Mouse (Mus musculus): ENCODE results near the gene Mbd3. TPM values are rescaled to one million over a fixed set of nuclear protein-coding genes. Genes with fewer than 3 reads are reported as not detected.

Gene Mbd3
- not detected for polyA plus RNA-seq (2014; fragmentation: Illumina TruSeq; extraction: RNeasy Lipid Tissue Mini Kit (QIAGEN cat#74804); ENCODE audit: low replicate concordance)

DNA sequence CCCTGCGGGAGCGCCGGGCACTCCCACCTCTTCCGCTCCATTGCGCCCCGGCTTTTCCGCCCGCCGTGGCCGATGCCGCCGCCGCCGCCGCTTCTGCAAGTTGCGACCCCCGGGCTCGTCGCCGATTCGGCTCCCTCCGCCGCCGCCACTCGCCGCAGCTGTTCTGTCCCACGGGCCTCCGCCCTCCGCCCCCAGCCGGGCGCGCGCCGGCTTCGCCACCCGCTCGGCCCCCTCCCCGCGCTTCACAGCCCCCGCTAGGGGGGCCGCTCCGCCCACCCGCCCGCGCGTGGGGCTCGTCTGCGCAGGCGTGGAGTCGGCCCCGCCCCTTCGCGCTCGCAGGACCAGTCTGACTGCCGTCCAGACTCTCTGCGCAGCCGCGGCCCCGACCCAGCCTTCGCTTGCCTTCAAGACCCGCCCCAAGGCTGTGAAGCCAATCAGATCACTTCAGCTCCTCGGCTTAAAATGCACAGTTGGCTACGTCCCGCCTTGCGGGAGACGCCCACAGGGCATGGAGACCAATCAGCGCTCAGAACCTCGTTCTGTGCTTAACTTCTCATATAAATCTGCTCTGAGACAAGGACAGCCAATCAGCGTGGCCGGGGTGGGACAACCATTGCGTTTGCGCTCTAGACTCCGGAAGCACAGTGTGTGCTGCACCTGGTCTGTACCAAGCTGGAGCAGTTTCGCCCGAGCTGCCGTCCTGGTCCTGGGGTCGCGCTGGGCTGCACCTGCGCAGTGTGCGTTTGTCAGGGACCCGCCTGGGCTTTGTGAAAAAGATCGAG, at the start of gene Mbd3:
Mbd3 (minus strand) TSS at position 360 of the 782 bp plus-strand sequence.

DNA sequence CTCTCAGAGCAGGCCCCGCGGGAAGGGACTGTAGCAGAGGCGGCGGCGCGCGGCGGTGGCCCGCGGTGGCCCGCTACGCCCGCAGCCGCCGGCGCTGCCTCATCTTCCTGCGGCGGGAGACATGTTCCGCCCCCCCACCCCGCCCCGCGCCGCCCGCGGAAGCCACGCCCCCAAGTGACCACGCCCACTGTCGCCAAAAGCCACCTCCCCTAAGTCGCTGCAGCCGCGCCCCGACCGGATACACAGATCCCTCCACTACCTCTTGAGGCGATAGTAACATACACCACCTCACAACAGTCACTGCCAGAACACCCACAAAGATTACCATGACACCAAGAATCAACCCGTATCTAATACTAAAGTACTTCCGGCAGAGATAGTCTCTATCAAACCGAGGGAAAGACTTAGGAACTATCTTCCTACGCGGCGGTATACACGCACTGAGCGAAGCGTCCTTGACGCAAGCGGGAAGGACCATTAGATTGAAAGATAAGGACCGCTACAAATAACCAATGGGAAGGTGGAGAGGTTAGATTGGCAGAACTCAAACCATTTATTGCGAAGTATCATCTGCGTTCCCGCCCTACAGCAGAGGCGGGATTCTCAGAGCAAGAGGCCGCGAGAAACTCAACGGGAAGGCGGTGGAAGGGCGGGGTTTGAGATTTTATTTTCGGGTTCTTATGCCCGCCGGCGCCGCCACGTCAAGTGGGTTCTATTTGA, 34.3 kb upstream of the Mbd3 start, which contains the start of gene Tcf3:
Tcf3 (minus strand) TSS at position 135 of the 720 bp plus-strand sequence.

GRCm38 (mm10) chr10:80406684-80407501, 7.5 kb upstream of the Mbd3 start, which contains the start of gene Uqcr11:
Gene Uqcr11 (minus strand): TSS chr10:80406830.

GRCm38 (mm10) chr10:80387522-80387959, 11.8 kb downstream of the Mbd3 start, which contains the start of gene Mex3d:
Gene Mex3d (minus strand): TSS chr10:80387659.

DNA sequence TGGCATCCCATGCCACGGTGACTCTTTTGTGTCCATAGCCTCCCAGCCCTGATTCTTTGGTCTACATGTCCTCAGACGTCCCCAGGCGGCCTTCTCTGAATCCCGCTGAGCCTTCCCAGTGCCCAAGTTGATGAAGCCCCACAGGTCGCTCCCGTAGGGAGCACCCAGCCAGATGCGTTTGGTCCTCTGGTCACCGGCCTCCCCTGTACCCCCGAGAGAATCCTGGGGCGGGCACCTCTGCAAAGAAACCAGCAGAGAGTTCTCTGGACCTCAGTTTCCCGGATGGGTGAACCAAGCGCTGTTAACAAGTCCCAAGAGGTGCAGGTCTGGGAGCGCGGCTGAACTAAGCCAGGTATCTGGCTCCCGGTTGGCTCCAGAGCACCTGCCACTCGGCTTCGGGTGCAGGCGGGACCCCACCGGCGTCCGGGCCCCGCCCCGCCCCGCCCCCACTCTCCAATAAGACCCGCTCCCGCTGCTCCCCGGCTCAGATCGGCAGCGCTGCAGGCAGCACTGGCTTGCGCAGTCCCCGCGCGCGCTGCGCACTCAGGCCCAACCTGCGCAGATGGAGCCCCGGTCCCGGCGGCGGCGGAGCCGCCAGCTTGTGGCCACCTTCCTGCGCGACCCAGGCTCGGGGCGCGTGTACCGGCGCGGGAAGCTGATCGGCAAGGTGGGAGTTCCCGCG, 43.2 kb downstream of the Mbd3 start, which contains the start of gene Plk5:
Plk5 (plus strand) TSS at position 459 of the 682 bp plus-strand sequence.

DNA sequence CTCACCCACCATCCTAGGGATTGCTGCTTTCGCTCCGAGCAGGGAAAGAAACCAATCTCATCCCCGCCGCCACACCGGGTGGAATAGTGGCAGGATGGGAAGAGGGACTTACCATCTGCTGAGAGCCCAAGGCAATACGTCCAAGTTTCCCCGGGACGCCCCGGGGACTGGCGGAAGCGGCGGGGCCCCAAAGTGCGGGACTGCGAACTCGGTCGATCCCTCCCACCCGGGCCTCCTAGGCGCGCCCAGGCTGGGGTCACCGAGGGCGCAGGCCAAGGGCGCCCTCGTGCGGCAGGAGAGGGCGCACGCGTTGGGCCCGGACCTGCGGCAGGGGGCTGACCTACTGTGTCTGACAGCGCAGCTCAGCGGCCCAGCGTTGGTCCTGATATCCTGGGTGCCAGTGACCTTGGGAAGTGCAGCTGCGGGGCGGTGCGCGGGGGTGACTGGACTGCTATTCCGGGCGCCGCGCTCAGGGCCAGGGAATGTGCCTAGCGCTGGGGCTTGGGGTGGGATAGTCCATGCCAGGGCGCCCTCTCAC, 51.0 kb downstream of the Mbd3 start, which contains the start of gene Adamtsl5:
Adamtsl5 (minus strand) TSS at position 169 of the 538 bp plus-strand sequence.

Other genes starting within 250 kb of the Mbd3 start
- 12.5 TPM for gene Cirbp, start 233.6 kb downstream of the Mbd3 start, polyA plus RNA-seq (2014; fragmentation: Illumina TruSeq; extraction: RNeasy Lipid Tissue Mini Kit (QIAGEN cat#74804); ENCODE audit: low replicate concordance)
- not detected for gene 1600002K03Rik, start 226.6 kb downstream of the Mbd3 start, polyA plus RNA-seq (2014; fragmentation: Illumina TruSeq; extraction: RNeasy Lipid Tissue Mini Kit (QIAGEN cat#74804); ENCODE audit: low replicate concordance)
- gene Efna2, start 220.1 kb downstream of the Mbd3 start, polyA plus RNA-seq (2014; fragmentation: Illumina TruSeq; extraction: RNeasy Lipid Tissue Mini Kit (QIAGEN cat#74804); ENCODE audit: low replicate concordance) = 0.37 TPM
- 3.4 TPM for gene Mum1, start 173.1 kb downstream of the Mbd3 start, polyA plus RNA-seq (2014; fragmentation: Illumina TruSeq; extraction: RNeasy Lipid Tissue Mini Kit (QIAGEN cat#74804); ENCODE audit: low replicate concordance)
- 3.5 TPM for gene Ndufs7, start 150.4 kb downstream of the Mbd3 start, polyA plus RNA-seq (2014; fragmentation: Illumina TruSeq; extraction: RNeasy Lipid Tissue Mini Kit (QIAGEN cat#74804); ENCODE audit: low replicate concordance)
- not detected for gene Gamt, start 138.5 kb downstream of the Mbd3 start, polyA plus RNA-seq (2014; fragmentation: Illumina TruSeq; extraction: RNeasy Lipid Tissue Mini Kit (QIAGEN cat#74804); ENCODE audit: low replicate concordance)
- gene Dazap1, start 138.1 kb downstream of the Mbd3 start, polyA plus RNA-seq (2014; fragmentation: Illumina TruSeq; extraction: RNeasy Lipid Tissue Mini Kit (QIAGEN cat#74804); ENCODE audit: low replicate concordance) = 26.5 TPM
- gene Rps15, start 107.1 kb downstream of the Mbd3 start, polyA plus RNA-seq (2014; fragmentation: Illumina TruSeq; extraction: RNeasy Lipid Tissue Mini Kit (QIAGEN cat#74804); ENCODE audit: low replicate concordance) = 1.6 TPM
- gene Apc2, start 103.6 kb downstream of the Mbd3 start, polyA plus RNA-seq (2014; fragmentation: Illumina TruSeq; extraction: RNeasy Lipid Tissue Mini Kit (QIAGEN cat#74804); ENCODE audit: low replicate concordance) = not detected
- gene 2310011J03Rik, start 79.0 kb downstream of the Mbd3 start, polyA plus RNA-seq (2014; fragmentation: Illumina TruSeq; extraction: RNeasy Lipid Tissue Mini Kit (QIAGEN cat#74804); ENCODE audit: low replicate concordance) = 0.52 TPM
- not detected for gene Pcsk4, start 70.1 kb downstream of the Mbd3 start, polyA plus RNA-seq (2014; fragmentation: Illumina TruSeq; extraction: RNeasy Lipid Tissue Mini Kit (QIAGEN cat#74804); ENCODE audit: low replicate concordance)
- gene Reep6, start 69.6 kb downstream of the Mbd3 start, polyA plus RNA-seq (2014; fragmentation: Illumina TruSeq; extraction: RNeasy Lipid Tissue Mini Kit (QIAGEN cat#74804); ENCODE audit: low replicate concordance) = 5.9 TPM
- 5.3 TPM for gene Adamtsl5, start 51.1 kb downstream of the Mbd3 start, polyA plus RNA-seq (2014; fragmentation: Illumina TruSeq; extraction: RNeasy Lipid Tissue Mini Kit (QIAGEN cat#74804); ENCODE audit: low replicate concordance)
- gene Plk5, start 43.1 kb downstream of the Mbd3 start, polyA plus RNA-seq (2014; fragmentation: Illumina TruSeq; extraction: RNeasy Lipid Tissue Mini Kit (QIAGEN cat#74804); ENCODE audit: low replicate concordance) = not detected
- 2.9 TPM for gene Mex3d, start 11.9 kb downstream of the Mbd3 start, polyA plus RNA-seq (2014; fragmentation: Illumina TruSeq; extraction: RNeasy Lipid Tissue Mini Kit (QIAGEN cat#74804); ENCODE audit: low replicate concordance)
- 1.4 TPM for gene Uqcr11, start 7.3 kb upstream of the Mbd3 start, polyA plus RNA-seq (2014; fragmentation: Illumina TruSeq; extraction: RNeasy Lipid Tissue Mini Kit (QIAGEN cat#74804); ENCODE audit: low replicate concordance)
- 4.8 TPM for gene Tcf3, start 34.1 kb upstream of the Mbd3 start, polyA plus RNA-seq (2014; fragmentation: Illumina TruSeq; extraction: RNeasy Lipid Tissue Mini Kit (QIAGEN cat#74804); ENCODE audit: low replicate concordance)
- 0.11 TPM for gene Onecut3, start 95.3 kb upstream of the Mbd3 start, polyA plus RNA-seq (2014; fragmentation: Illumina TruSeq; extraction: RNeasy Lipid Tissue Mini Kit (QIAGEN cat#74804); ENCODE audit: low replicate concordance)
- gene Atp8b3, start 139.6 kb upstream of the Mbd3 start, polyA plus RNA-seq (2014; fragmentation: Illumina TruSeq; extraction: RNeasy Lipid Tissue Mini Kit (QIAGEN cat#74804); ENCODE audit: low replicate concordance) = not detected
- 0.15 TPM for gene Rexo1, start 162.0 kb upstream of the Mbd3 start, polyA plus RNA-seq (2014; fragmentation: Illumina TruSeq; extraction: RNeasy Lipid Tissue Mini Kit (QIAGEN cat#74804); ENCODE audit: low replicate concordance)
- 1.0 TPM for gene Klf16, start 177.8 kb upstream of the Mbd3 start, polyA plus RNA-seq (2014; fragmentation: Illumina TruSeq; extraction: RNeasy Lipid Tissue Mini Kit (QIAGEN cat#74804); ENCODE audit: low replicate concordance)
- gene Abhd17a, start 190.8 kb upstream of the Mbd3 start, polyA plus RNA-seq (2014; fragmentation: Illumina TruSeq; extraction: RNeasy Lipid Tissue Mini Kit (QIAGEN cat#74804); ENCODE audit: low replicate concordance) = not detected
- gene Scamp4, start 203.3 kb upstream of the Mbd3 start, polyA plus RNA-seq (2014; fragmentation: Illumina TruSeq; extraction: RNeasy Lipid Tissue Mini Kit (QIAGEN cat#74804); ENCODE audit: low replicate concordance) = 1.3 TPM
- not detected for gene Adat3, start 203.3 kb upstream of the Mbd3 start, polyA plus RNA-seq (2014; fragmentation: Illumina TruSeq; extraction: RNeasy Lipid Tissue Mini Kit (QIAGEN cat#74804); ENCODE audit: low replicate concordance)
- not detected for gene Gm49322, start 206.5 kb upstream of the Mbd3 start, polyA plus RNA-seq (2014; fragmentation: Illumina TruSeq; extraction: RNeasy Lipid Tissue Mini Kit (QIAGEN cat#74804); ENCODE audit: low replicate concordance)
- 0.41 TPM for gene Csnk1g2, start 223.3 kb upstream of the Mbd3 start, polyA plus RNA-seq (2014; fragmentation: Illumina TruSeq; extraction: RNeasy Lipid Tissue Mini Kit (QIAGEN cat#74804); ENCODE audit: low replicate concordance)

Measured in small intestine, adult 10 weeks (tissue).